Mouse (Mus musculus) testis, adult 2 months (tissue): ENCODE data around the gene Arhgef40.

ENCODE experiments used
- CTCF ChIP-seq: fragments of 200-500 bp; IDR thresholded peaks from 2 replicates; pipeline ENCODE4 v1.5.1; 2012; ENCODE audit warnings: low read depth, mild to moderate bottlenecking, inconsistent platforms, low read length, moderate library complexity; ENCODE audit not compliant: control insufficient read depth, insufficient read depth, insufficient replicate concordance
- POLR2A ChIP-seq: fragments of 200-500 bp; IDR thresholded peaks from 2 replicates; pipeline ENCODE4 v1.6.1; 2012; ENCODE audit warnings: low read depth, mild to moderate bottlenecking, inconsistent platforms, low read length, moderate library complexity; ENCODE audit not compliant: control insufficient read depth

- TF ChIP-seq CTCF = no peak
- no peak for TF ChIP-seq POLR2A
Observed at GRCm38 (mm10) chr14:52017662-52018061, 33.1 kb downstream of the Arhgef40 start.
